Mouse (Mus musculus): ENCODE measurements around the gene Ndufs7.
"Not testable (repeated sequence)": the region's sequence is repeated elsewhere in the genome, so short reads cannot be mapped to it uniquely, and the experiment has no call there.

GRCm38 (mm10) chr10:80248437-80248836 lies 484 bp upstream of the Ndufs7 start:
- peak; percentile 78 for TF ChIP-seq ZNF384 (IDR thresholded peaks at IDR 0.05; ENCODE audit: low read depth, low read length)
- not testable (repeated sequence) for TF ChIP-seq POLR2A (IDR thresholded peaks at IDR 0.05; ENCODE audit: low read depth, low read length); USF2 (conservative IDR thresholded peaks at IDR 0.05; ENCODE audit: low read depth, low read length); NRF1 (IDR thresholded peaks at IDR 0.05; ENCODE audit: low read depth, low read length); CTCF (conservative IDR thresholded peaks at IDR 0.05 in 1 of 2, IDR thresholded peaks at IDR 0.05 in 1 of 2; ENCODE audit: low read depth in 2 of 2, low read length in 2 of 2)
